Mouse (Mus musculus) kidney, adult 2 months (tissue): ENCODE results near the gene Tbc1d1. TPM values are rescaled to one million over a fixed set of nuclear protein-coding genes. Genes with fewer than 3 reads are reported as not detected.

Experiments used
- DNase-seq: peaks from one replicate; pipeline ENCODE4 v3.0.0; 2021
- H3K27ac ChIP-seq: fragments of 200-500 bp; 2 replicates; pipeline ENCODE4 v1.5.1; 2012; ENCODE audit warnings: low read depth, low read length, control low read depth, inconsistent platforms; ENCODE audit not compliant: insufficient read depth
- H3K27me3 ChIP-seq: fragments of 200-500 bp; replicated peaks from 2 replicates; pipeline ENCODE4 v1.6.1; 2012; ENCODE audit warnings: mild to moderate bottlenecking, moderate library complexity, low read length, inconsistent platforms; ENCODE audit not compliant: control insufficient read depth, insufficient read depth
- H3K36me3 ChIP-seq: fragments of 200-500 bp; 2 replicates; pipeline ENCODE4 v1.6.1; 2012; ENCODE audit warnings: mild to moderate bottlenecking, moderate library complexity, low read length, inconsistent platforms; ENCODE audit not compliant: control insufficient read depth, insufficient read depth
- H3K4me1 ChIP-seq: fragments of 200-500 bp; 2 replicates; pipeline ENCODE4 v1.6.1; 2011; ENCODE audit warnings: low read length; ENCODE audit not compliant: control insufficient read depth, insufficient read depth
- H3K4me3 ChIP-seq: fragments of 200-500 bp; 2 replicates; pipeline ENCODE4 v1.5.1; 2011; ENCODE audit warnings: mild to moderate bottlenecking, low read depth, low read length, control low read depth; ENCODE audit not compliant: insufficient read depth
- CTCF ChIP-seq: fragments of 200-500 bp; conservative IDR thresholded peaks from 2 replicates; pipeline ENCODE4 v1.5.1; 2011; ENCODE audit warnings: low read depth, mild to moderate bottlenecking, control low read depth, low read length, moderate library complexity, mixed read lengths; ENCODE audit not compliant: insufficient read depth, insufficient read length
- POLR2A ChIP-seq: fragments of 200-500 bp; IDR thresholded peaks from one replicate; pipeline ENCODE4 v1.6.1; 2011; ENCODE audit warnings: low read depth, low read length, control low read depth
- WGBS: fragments of 180-500 bp; shearing (Covaris S2); methylation state at CpG from one replicate; pipeline ENCODE4 v1.1.7; 2018; 5-methylcytosine and 5-hydroxymethylcytosine counted together
- polyA plus RNA-seq: library from polyadenylated mRNA; depleted of rRNA; stranded (reverse); fragments of >200 nt; gene quantifications from 2 replicates; pipeline ENCODE4 v1.2.3, GENCODE M21; 2012

Tbc1d1 gene
- polyA plus RNA-seq, 1 experiment, result 38.3 TPM

DNA sequence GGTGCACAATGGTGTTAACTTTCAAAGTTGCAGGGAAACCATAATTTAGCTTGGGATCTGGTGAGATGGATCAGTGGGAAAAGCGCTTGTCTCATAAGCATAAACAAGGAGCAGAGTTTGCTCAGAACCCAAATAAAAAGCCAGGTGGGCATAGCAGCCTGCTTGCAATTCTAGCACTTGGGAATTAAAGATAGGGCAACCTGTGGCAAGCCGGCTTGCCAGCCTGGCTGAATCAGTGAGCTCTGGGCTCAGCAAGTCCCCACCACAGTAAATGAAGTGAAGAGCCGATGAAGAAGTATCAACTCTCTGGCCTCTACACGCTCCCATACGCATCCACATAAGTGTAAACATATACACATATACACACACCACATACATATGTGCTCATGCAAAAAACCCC is 59.7 kb downstream of the Tbc1d1 start:
- H3K36me3 ChIP-seq, result no peaks in the 10 kb centered on the region
- no peak for DNase-seq
- WGBS, result over 99% methylated on average over 5 of the region's 5 CpGs
- H3K4me1 ChIP-seq, result peaks cover 24% of the 10 kb centered on the region
- no peak overlapping the region for H3K27ac ChIP-seq
- H3K27me3 ChIP-seq, result no peaks in the 10 kb centered on the region
- no peak overlapping the region for H3K4me3 ChIP-seq
- TF ChIP-seq POLR2A (no peak), CTCF (no peak)

DNA sequence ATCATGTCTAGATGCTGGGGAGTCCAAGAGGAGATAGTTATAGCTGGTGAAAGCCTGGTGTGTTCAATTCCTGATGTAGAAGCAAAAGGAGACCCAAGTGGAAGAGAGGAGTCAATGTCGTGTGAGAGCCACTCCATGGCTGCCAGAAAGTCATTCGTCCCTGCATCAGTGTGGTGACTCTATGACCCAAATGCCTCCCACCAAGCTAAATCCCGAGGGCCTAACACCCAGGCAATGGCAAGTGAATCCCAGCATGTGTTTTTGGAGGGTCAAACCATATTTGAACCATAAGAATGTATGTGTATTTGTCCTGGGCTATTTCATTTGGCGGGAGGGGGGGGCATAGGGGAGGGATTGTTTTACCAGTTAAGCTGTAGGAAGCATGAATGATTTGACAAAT is 60.2 kb downstream of the Tbc1d1 start:
- no peak overlapping the region for H3K4me3 ChIP-seq
- no peak for DNase-seq
- TF ChIP-seq POLR2A (no peak), CTCF (no peak)
- no peaks in the 10 kb centered on the region for H3K36me3 ChIP-seq
- no peaks in the 10 kb centered on the region for H3K27me3 ChIP-seq
- peaks cover 24% of the 10 kb centered on the region for H3K4me1 ChIP-seq
- 91% methylated on average over 4 of the region's 4 CpGs for WGBS
- H3K27ac ChIP-seq, result no peak overlapping the region

DNA sequence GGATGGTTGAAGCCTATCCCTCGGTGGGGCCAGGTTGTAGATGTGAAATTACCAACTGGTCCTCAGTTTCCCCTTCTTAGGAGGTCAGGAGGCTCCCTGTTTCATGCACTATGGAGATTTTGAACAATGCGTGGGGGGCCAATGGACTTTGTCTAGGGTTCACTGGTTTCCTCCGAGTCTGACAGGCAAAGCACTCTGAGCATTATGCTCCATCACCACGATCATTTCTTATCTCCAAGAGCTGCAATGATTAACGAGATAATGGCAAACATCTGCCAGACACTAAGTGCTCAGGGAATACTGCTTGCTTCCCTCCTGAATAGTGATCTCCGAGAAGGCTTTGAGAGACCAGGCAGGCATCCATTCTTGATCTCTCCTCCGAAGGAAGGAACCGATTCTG is 61.2 kb downstream of the Tbc1d1 start:
- H3K27ac ChIP-seq, result peak overlapping the region; percentile 80; the same call in 1 of the 2 replicates
- TF ChIP-seq POLR2A, result no peak
- TF ChIP-seq CTCF, result no peak

DNA sequence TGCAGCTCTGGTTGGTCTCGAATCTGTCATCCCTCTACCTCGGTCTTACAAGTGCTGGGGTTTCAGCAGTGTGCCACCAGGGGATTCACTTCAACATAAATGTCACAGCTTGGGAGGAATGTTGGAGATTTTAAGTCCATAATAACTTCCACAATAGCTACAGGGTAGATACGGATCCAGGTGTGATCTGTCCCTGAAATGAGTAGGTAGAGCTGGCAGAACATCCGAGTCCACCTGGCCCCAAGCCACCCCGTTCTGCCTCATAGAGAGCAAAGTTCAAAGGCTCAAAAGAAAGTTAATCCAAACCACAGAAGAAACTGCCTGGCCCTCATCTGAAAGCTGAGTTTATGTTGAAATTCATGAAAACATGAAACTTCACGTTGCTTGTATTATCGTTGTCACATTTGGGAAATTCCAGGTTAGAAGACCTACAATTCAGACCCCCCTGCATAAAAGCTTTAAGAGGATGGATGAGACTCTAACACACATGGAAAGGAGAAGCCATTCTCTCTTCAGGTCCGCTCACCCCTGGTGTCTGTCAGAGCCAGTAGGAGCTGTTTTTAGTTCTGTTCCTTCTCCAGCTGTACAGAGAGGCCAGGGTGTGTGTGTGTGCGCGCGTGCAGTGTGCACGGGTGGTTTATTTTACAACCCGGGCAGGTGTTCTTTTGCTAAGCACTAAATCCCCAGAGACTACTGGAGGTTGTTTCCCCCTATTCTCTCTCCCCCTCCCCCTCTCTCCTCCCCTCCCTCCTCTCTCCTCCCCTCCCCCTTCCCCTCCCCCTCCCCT is 61.9 kb downstream of the Tbc1d1 start:
- Histone ChIP-seq H3K27ac (peak overlapping the region; percentile 80), H3K4me3 (no peak overlapping the region), H3K27me3 (no peaks in the 10 kb centered on the region), H3K4me1 (peaks cover 18% of the 10 kb centered on the region), H3K36me3 (no peaks in the 10 kb centered on the region)
- WGBS, result 49% methylated on average over 13 of the region's 13 CpGs
- DNase-seq, result peak; percentile 94
- TF ChIP-seq POLR2A, result no peak
- TF ChIP-seq CTCF, result no peak

More for the DNA sequence above, 61.2 kb downstream of the Tbc1d1 start:
- Histone ChIP-seq H3K4me1 (peaks cover 21% of the 10 kb centered on the region), H3K27me3 (no peaks in the 10 kb centered on the region), H3K36me3 (no peaks in the 10 kb centered on the region), H3K4me3 (no peak overlapping the region)
- 59% methylated on average over 8 of the region's 8 CpGs for WGBS
- DNase-seq, result peak; percentile 41

DNA sequence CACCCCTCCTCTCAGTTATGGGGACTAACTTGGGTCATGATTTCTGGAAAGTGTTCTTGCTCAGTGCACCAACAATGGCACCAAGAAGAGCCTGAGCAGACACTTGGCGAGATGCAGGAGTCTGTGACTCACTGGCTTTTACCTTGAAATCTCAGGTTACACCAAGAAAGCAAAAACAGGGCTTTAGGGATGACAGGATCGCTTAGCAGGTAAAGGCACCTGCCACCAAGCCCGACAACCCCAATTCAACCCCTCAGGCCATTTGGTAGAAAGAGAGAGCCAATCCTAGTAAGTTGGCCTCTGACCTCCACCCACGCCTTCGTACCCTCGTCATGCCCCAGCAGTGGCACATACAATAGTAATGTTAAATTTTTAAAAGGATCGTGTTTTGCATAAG is 62.5 kb downstream of the Tbc1d1 start:
- Histone ChIP-seq H3K27ac (peak overlapping the region; percentile 54), H3K4me3 (no peak overlapping the region), H3K27me3 (no peaks in the 10 kb centered on the region), H3K4me1 (peaks cover 18% of the 10 kb centered on the region), H3K36me3 (no peaks in the 10 kb centered on the region)
- 39% methylated on average over 7 of the region's 7 CpGs for WGBS
- no peak for DNase-seq
- TF ChIP-seq CTCF, result no peak
- TF ChIP-seq POLR2A, result no peak

DNA sequence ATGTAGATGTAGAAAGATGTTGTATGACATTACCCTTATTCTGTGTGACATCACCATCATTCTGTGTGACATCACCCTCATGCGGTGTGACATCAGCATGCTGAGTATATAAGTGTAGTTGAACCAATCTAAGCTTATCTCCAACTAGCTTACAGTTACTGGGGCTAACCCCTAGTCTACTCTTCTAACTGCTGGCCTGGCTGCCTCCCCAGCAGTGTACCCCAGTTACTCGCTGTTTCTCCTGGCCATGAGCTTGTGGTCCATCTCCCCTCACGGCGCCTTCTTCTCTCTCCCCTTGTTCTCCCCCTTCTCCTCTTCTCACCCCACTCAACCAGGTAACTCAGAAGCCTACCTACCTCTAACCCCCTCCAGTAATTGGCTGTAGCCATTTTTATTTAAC is 64.7 kb downstream of the Tbc1d1 start:
- Histone ChIP-seq H3K4me3 (no peak overlapping the region), H3K4me1 (peaks cover 25% of the 10 kb centered on the region), H3K27ac (no peak overlapping the region), H3K27me3 (no peaks in the 10 kb centered on the region), H3K36me3 (no peaks in the 10 kb centered on the region)
- DNase-seq, result no peak
- 99% methylated on average over 4 of the region's 4 CpGs for WGBS
- no peak for TF ChIP-seq CTCF
- no peak for TF ChIP-seq POLR2A

DNA sequence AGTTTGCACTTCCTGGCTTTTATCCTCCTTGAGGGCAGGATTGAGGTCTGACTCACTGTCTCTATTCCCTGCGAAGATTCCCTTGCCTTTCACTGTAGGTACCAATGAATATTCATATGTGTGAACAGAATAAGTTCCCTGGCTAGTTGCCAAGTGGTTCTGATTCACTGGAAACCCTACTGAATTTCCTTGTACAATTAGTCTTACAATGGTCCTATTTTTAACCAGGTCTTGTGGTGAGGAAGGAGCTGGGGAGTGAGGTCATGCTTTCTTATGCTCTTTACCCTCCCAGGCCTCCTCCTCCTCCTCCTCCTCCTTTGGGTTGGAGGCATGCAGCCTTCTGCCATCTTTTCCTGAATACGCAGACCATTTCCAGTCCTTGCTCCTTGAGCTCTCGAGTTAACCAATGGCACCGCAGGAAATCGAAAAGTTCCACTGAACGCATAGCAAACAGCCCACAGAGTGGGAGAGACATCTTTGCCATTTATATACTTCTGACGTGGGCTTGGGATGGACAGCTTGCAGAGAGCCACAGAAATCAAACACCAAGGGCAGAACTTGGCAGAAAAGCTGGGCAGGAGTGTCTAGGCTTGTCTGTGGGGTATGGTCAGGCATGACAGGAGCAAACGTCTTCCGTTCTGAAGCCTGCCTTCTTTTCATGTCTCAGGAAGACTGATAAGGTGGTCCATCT is 68.8 kb downstream of the Tbc1d1 start:
- DNase-seq, result peak; percentile 64
- H3K4me1 ChIP-seq, result peaks cover 8% of the 10 kb centered on the region; the same call in 1 of the 2 replicates
- WGBS, result 68% methylated on average over 9 of the region's 9 CpGs
- H3K27me3 ChIP-seq, result no peaks in the 10 kb centered on the region
- H3K27ac ChIP-seq, result peak overlapping the region; percentile 4; the same call in 1 of the 2 replicates
- no peaks in the 10 kb centered on the region for H3K36me3 ChIP-seq
- no peak for TF ChIP-seq CTCF
- no peak for TF ChIP-seq POLR2A
- no peak overlapping the region for H3K4me3 ChIP-seq
